Mouse (Mus musculus) forebrain, embryonic 12.5 days (tissue): ENCODE measurements at regions not wholly inside any gene's neighbourhood (a gene's known extent, or its start where the extent isn't known, plus 50 kb on each side); places are given as distances from the start of the nearest gene placed in this dataset.
A peak's percentile ranks its signal among the peaks of the same experiment; 100 is the strongest.

Source experiments
- ATAC-seq: fragments of 200-750 bp; cut with Nextera tagmentation; 2 replicates; pipeline ENCODE4 v1.8.0; 2017; ENCODE audit warnings: moderate TSS enrichment; ENCODE audit not compliant: low FRiP score
- H3K27ac ChIP-seq: fragments of 300-500 bp; sonication (generic); 2 replicates; pipeline ENCODE4 v1.5.1; 2016; ENCODE audit warnings: mild to moderate bottlenecking
- H3K27me3 ChIP-seq: fragments of 300-500 bp; sonication (generic); 2 replicates; pipeline ENCODE4 v1.6.1; 2016; ENCODE audit warnings: mild to moderate bottlenecking
- H3K36me3 ChIP-seq: fragments of 300-500 bp; sonication (generic); replicated peaks from 2 replicates; pipeline ENCODE4 v1.6.1; 2016; ENCODE audit warnings: mild to moderate bottlenecking
- H3K4me1 ChIP-seq: fragments of 300-500 bp; sonication (generic); 2 replicates; pipeline ENCODE4 v1.6.1; 2016
- H3K4me2 ChIP-seq: fragments of 300-500 bp; sonication (generic); 2 replicates; pipeline ENCODE4 v1.6.1; 2016; ENCODE audit warnings: mild to moderate bottlenecking, moderate library complexity
- H3K4me3 ChIP-seq: fragments of 300-500 bp; sonication (generic); replicated peaks from 2 replicates; pipeline ENCODE4 v1.5.1; 2016; ENCODE audit warnings: mild to moderate bottlenecking
- H3K9ac ChIP-seq: fragments of 300-500 bp; sonication (generic); 2 replicates; pipeline ENCODE4 v1.6.1; 2016; ENCODE audit warnings: mild to moderate bottlenecking
- H3K9me3 ChIP-seq: fragments of 300-500 bp; sonication (generic); 2 replicates; pipeline ENCODE4 v1.6.1; 2016
- WGBS: fragments of 180-500 bp; shearing (Covaris S2); methylation state at CpG from one replicate; pipeline ENCODE4 v1.1.7; 2016; 5-methylcytosine and 5-hydroxymethylcytosine counted together

DNA sequence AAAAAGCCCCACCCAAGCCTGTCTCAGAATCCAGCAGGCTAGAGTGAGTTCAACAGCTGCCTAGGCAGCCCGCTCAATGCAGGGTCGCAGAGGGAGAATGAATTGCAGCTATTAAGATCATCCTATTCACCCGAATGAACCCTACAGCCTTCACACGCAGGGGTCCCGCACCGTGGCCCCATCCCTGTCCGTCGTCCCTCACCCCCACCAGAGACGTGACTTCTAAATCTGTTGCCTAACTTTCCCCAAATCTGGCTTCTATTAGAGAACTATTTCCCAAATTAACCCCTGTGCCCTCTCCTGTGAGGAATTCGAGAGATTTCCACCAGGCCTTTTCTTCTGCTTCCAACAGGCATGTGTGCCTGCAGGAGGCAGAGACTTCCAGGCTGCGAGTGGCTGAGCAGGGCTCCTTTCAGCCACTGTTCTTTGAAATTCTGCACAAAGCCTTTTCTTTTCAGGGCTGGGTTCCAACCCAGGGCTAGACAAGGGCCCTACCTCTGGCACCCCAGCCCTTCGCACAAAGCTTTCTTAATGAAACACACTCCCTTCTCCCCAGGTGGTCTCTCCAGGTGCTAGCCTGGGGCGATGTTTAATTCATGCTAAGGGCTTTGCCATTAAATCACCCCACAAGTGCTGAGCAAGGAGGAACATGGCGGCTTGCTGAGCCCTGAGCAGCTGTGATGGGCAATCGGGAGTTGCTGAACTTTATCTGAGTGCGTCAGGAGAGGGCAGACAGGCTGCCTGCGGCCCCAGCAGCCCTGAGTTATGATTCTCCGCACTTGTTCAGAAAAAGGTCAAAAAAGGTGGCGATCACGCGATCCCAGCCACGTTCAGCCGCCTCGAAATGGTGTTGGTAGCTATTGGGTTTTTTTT lies 134.7 kb upstream of the Rybp start:
- Histone ChIP-seq H3K4me2 (peak overlapping the region; percentile 32), H3K4me3 (no peak overlapping the region), H3K4me1 (peaks cover 22% of the 10 kb centered on the region), H3K9ac (no peak overlapping the region), H3K9me3 (no peaks in the 10 kb centered on the region), H3K27ac (no peak overlapping the region), H3K36me3 (no peaks in the 10 kb centered on the region), H3K27me3 (peaks cover 80% of the 10 kb centered on the region)
- WGBS, result 3% methylated on average over 24 of the region's 24 CpGs
- peak; percentile 55; the same call in 1 of the 2 replicates for ATAC-seq

DNA sequence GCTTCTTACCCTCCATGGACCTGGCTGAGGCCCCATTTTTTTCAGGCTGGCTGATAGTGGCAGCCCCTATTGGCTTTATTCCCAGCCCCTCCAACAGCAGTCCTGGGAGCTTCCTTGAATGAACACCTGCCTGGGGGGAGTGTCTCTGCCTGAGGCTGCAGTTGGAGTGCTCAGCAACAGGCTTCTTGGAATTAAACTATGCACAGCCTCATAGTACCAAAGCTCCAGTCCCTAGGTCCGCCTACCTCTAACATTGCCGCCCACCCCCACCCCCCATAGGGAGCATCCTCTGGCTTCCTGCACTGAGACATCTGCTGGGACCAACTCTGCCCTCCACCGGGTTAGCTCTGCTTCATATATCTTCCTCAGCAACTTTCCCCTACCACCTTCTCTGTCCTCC lies 133.3 kb upstream of the Rybp start:
- H3K9me3 ChIP-seq, result no peaks in the 10 kb centered on the region
- H3K9ac ChIP-seq, result no peak overlapping the region
- no peak overlapping the region for H3K4me2 ChIP-seq
- no peaks in the 10 kb centered on the region for H3K36me3 ChIP-seq
- no peak for ATAC-seq
- peaks cover 84% of the 10 kb centered on the region for H3K27me3 ChIP-seq
- no peak overlapping the region for H3K27ac ChIP-seq
- no peak overlapping the region for H3K4me3 ChIP-seq
- H3K4me1 ChIP-seq, result peaks cover 22% of the 10 kb centered on the region
- 38% methylated on average over 3 of the region's 3 CpGs for WGBS

DNA sequence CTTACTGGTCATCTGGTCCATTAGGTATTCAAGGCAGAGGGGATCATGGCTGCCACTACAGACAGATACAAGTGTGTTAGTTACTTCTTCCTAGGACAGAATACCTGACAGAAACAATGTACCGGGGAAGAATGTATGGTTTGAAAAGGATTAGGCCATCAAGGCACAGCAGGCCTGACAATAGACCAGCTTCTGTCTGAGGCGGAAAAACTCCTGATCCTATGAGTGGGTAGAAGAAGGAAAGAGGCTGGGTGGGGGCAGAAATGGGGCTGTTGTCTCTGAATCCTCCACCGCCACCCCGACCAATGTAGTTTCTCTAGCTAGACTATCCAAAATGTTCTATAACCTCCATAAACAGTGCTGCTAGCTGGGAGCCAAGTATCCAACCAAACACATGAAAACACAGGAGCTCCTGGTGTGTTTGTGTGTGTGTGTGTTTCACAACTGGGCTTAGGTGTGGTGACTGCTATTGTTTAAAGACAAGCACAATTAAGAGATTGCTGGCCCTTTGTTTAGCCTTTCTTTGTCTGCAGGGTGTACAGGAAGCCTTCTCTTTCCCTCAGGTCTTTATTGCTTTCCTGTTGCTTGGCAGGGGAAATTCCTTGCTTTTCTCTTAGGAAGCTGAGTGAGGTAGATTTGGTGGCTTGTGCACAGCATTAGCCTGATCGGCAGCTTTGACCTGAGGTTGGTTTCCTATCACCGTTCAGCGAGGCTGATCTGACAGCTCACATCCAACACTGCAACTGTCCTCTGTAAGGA lies 132.7 kb upstream of the Rybp start:
- ATAC-seq, result no peak
- H3K9ac ChIP-seq, result no peak overlapping the region
- no peak overlapping the region for H3K27ac ChIP-seq
- no peaks in the 10 kb centered on the region for H3K36me3 ChIP-seq
- WGBS, result 33% methylated on average over 7 of the region's 7 CpGs
- peaks cover 86% of the 10 kb centered on the region for H3K27me3 ChIP-seq
- no peak overlapping the region for H3K4me2 ChIP-seq
- H3K9me3 ChIP-seq, result no peaks in the 10 kb centered on the region
- H3K4me3 ChIP-seq, result no peak overlapping the region
- H3K4me1 ChIP-seq, result peaks cover 22% of the 10 kb centered on the region

DNA sequence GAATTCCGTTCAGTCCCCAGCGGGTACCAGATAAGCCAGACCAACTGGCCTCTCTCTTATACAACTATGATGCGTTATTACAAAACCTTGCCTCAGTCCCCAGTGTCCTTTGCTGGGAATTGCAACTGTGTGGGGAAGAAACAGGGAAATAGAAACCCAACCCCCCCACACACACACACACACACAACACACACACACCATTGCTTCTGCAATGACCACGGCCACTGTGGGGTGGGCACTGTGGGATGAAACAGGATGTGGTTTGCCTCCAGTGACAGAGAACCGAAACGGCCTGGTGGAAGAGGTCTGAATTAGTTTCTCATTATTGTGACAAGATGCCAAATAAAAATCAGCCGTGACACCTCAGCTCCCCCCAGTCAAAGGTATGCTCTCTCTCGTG lies 128.8 kb upstream of the Rybp start:
- Histone ChIP-seq H3K9me3 (no peaks in the 10 kb centered on the region), H3K4me2 (no peak overlapping the region), H3K27me3 (peaks cover 70% of the 10 kb centered on the region), H3K9ac (no peak overlapping the region), H3K27ac (no peak overlapping the region), H3K4me3 (no peak overlapping the region), H3K4me1 (peaks cover 6% of the 10 kb centered on the region; the same call in 1 of the 2 replicates), H3K36me3 (no peaks in the 10 kb centered on the region)
- no peak for ATAC-seq
- WGBS, result 87% methylated on average over 8 of the region's 8 CpGs

DNA sequence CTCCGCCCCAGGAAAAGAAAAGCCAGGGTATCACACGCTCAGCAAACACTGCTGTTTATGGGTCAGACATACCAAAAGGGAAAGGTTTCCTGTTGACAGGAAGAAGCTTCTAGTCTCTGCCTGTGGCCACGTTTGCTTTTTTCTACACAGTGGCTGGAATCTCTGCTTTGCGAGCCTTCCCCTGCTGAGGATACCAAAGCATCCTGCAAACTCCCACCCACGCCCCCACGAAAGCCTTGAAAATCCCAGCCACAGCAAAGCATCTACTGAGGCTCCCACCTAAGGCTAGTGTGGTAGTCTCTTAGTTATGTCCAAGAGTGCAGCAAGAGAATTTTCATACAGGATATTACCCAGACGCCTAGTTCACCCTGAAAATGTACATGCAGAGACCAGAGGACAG lies 128.2 kb upstream of the Rybp start:
- Histone ChIP-seq H3K4me2 (no peak overlapping the region), H3K27me3 (peaks cover 64% of the 10 kb centered on the region)
- 72% methylated on average over 7 of the region's 7 CpGs for WGBS

DNA sequence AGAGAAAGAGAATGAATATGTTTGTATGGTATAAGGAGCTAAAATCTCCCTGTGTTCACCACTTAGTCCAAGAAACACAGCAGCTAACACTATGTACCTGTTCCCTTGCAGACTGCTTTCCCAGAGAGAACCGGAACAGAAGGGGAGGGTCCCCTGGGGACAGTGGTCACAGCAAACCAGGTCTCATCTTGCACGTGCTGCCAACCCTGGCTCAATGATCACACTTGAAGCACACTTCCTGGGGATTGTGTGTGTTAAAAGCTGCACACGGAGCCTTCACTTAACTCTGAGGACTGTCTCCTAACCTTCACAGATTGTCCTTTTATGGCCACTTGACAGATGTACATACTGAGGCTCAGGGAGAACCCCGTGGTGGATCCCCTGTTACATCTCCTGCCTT lies 127.6 kb upstream of the Rybp start:
- Histone ChIP-seq H3K4me1 (no peaks in the 10 kb centered on the region; the same call in 1 of the 2 replicates), H3K4me2 (no peak overlapping the region), H3K4me3 (no peak overlapping the region), H3K27me3 (peaks cover 57% of the 10 kb centered on the region), H3K9ac (no peak overlapping the region), H3K27ac (no peak overlapping the region), H3K36me3 (no peaks in the 10 kb centered on the region), H3K9me3 (no peaks in the 10 kb centered on the region)
- ATAC-seq, result no peak
- WGBS, result 73% methylated on average over 4 of the region's 4 CpGs

More for the DNA sequence above, 128.2 kb upstream of the Rybp start:
- no peaks in the 10 kb centered on the region for H3K9me3 ChIP-seq
- H3K27ac ChIP-seq, result no peak overlapping the region
- H3K36me3 ChIP-seq, result no peaks in the 10 kb centered on the region
- ATAC-seq, result no peak
- H3K9ac ChIP-seq, result no peak overlapping the region
- H3K4me1 ChIP-seq, result peaks cover under 1% of the 10 kb centered on the region; the same call in 1 of the 2 replicates
- H3K4me3 ChIP-seq, result no peak overlapping the region

DNA sequence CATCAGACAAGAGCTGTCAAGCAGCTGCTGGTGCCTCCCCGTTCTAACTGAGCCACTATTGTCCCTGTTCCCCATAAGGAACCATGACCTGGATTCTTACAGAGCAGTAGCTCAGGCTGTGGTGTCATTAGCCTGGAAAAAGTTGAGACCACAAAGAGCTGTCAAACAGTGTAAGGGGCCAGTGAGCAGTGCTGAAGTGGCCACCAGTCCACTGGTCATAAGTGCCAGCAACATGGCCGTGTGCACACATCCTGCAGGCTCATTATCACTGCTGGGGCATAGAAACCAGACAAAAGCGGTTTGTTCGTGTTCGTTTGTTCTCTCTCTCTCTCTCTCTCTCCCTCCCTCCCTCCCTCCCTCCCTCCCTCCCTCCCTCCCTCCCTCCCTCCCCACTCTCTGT lies 125.2 kb upstream of the Rybp start:
- no peaks in the 10 kb centered on the region for H3K36me3 ChIP-seq
- H3K4me3 ChIP-seq, result no peak overlapping the region
- ATAC-seq, result no peak
- H3K9me3 ChIP-seq, result no peaks in the 10 kb centered on the region
- no peak overlapping the region for H3K27ac ChIP-seq
- 22% methylated on average over 5 of the region's 5 CpGs for WGBS
- H3K4me1 ChIP-seq, result no peaks in the 10 kb centered on the region; the same call in 1 of the 2 replicates
- H3K27me3 ChIP-seq, result peaks cover 40% of the 10 kb centered on the region
- H3K4me2 ChIP-seq, result no peak overlapping the region
- H3K9ac ChIP-seq, result no peak overlapping the region

DNA sequence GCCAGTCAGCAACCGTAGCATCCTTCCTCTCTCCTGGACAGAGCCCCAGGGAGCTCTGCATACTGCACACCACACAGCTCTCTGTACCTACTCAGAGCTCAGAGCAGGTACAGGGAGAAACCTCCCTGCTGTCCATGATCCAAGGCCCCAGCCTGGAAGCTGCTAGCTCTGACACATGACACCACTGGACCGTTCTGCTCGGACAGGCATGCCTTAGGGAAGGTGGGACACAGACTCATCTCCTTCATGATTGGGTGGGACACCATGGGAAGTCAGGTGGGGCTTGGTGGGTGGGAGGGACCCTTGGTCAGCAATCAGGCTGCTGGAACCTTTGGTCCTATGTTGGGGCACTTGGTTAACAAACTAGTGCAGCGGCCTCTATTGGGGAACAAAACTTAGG lies 124.7 kb upstream of the Rybp start:
- Histone ChIP-seq H3K27me3 (peaks cover 35% of the 10 kb centered on the region), H3K9ac (no peak overlapping the region)
- 83% methylated on average over 4 of the region's 4 CpGs for WGBS

DNA sequence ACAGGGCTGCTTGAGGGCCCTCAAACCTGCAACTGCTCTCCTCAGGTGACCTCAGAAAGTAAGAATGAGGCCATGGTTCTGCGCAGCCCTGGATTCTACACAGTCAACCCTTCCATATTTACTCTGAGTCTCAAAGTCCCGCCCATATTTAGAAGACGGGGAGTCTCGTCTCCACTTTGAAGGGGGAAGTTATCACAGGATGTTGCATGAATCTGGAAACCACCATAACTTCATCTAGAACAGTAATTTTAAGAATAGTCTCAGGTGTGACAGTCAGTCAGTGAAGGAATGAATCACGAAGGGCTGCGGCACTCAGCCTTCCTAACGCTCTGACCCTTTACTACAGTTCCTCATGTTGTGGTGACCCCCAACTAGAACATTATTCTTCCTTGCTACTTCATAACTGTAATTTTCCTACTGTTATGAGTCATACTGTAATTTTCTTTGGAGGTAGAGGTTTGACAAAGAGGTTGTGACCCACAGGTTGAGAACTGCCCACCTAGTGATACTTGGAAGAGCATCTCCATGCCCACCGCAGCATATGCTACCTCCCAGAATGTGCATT lies 122.9 kb upstream of the Rybp start:
- H3K36me3 ChIP-seq, result no peaks in the 10 kb centered on the region
- no peak overlapping the region for H3K4me3 ChIP-seq
- no peak overlapping the region for H3K27ac ChIP-seq
- no peaks in the 10 kb centered on the region; the same call in 1 of the 2 replicates for H3K4me1 ChIP-seq
- no peak overlapping the region for H3K9ac ChIP-seq
- no peak for ATAC-seq
- WGBS, result 95% methylated on average over 8 of the region's 8 CpGs
- H3K4me2 ChIP-seq, result no peak overlapping the region
- no peaks in the 10 kb centered on the region for H3K9me3 ChIP-seq
- H3K27me3 ChIP-seq, result peaks cover 17% of the 10 kb centered on the region

More for the DNA sequence above, 124.7 kb upstream of the Rybp start:
- Histone ChIP-seq H3K27ac (no peak overlapping the region), H3K9me3 (no peaks in the 10 kb centered on the region), H3K4me3 (no peak overlapping the region), H3K4me1 (no peaks in the 10 kb centered on the region; the same call in 1 of the 2 replicates), H3K4me2 (no peak overlapping the region), H3K36me3 (no peaks in the 10 kb centered on the region)
- ATAC-seq, result no peak

DNA sequence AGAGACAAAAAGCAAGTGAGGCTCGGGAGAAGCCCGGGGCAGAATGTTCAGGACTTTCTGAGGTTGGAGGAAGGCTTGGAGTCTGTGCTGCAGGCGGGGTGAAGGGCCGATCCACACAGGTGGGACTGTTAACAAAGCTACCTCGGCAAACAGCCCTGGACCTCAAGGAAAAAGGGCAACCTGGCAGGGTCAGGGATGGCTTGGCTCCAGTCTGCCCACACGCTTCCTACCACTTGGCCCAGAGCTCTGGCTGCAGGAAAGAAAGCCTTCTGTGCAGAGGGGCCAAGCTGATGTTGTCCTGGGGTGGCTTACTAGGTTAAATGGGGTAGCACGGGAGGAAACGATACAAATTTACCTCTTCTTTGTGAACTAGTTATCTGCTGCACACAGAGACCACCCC lies 121.5 kb upstream of the Rybp start:
- Histone ChIP-seq H3K36me3 (no peaks in the 10 kb centered on the region), H3K27me3 (peaks cover 9% of the 10 kb centered on the region; the same call in 1 of the 2 replicates), H3K9me3 (no peaks in the 10 kb centered on the region), H3K27ac (no peak overlapping the region), H3K4me1 (no peaks in the 10 kb centered on the region; the same call in 1 of the 2 replicates), H3K9ac (no peak overlapping the region), H3K4me3 (no peak overlapping the region), H3K4me2 (no peak overlapping the region)
- ATAC-seq, result no peak
- 85% methylated on average over 8 of the region's 8 CpGs for WGBS

DNA sequence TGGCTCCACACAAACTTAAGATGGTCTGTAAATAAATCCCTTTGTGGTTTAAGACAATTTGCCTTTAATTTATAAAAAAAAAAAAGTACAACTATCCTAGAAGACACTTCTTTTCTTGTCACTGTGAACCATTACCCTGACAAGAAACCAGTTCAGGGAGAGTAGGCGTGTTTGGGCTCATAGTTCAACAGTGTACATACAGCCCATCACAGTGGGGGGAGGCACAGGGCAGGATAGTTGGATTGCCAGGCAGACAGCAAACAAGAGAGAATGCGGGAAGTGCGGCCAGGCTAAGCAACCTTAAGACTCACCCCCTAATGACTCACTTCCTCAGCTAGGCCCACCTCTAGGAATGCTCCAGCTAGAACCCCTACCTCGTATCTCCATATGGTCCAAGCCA lies 119.2 kb upstream of the Rybp start:
- Histone ChIP-seq H3K27ac (no peak overlapping the region), H3K9ac (no peak overlapping the region), H3K4me2 (no peak overlapping the region), H3K36me3 (no peaks in the 10 kb centered on the region), H3K4me1 (no peaks in the 10 kb centered on the region), H3K9me3 (no peaks in the 10 kb centered on the region), H3K4me3 (no peak overlapping the region), H3K27me3 (0 out of 2 replicates have a peak, but pooled peaks cover 3% of the 10 kb centered on the region)
- no peak for ATAC-seq
- 91% methylated on average over 4 of the region's 4 CpGs for WGBS

DNA sequence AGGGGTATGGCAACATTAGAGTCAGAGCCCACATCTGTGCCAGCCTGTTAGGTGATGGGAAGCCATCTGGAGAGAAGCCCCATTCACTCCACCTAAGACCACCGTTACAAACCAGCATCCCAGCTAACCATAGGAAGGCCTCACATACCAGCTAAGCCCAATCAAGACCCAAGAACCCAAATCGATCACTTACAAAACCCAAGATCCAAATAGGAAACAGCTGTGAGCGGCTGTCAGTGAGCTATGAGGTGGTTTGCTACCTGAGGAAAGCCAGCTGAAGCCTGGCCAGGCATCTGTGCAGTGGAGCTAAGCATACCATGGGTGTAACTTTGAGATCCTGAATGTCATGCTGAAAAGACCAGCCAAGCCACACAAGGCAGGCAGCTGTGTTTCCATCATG lies 116.9 kb upstream of the Rybp start:
- no peak overlapping the region for H3K27ac ChIP-seq
- WGBS, result 84% methylated on average over 3 of the region's 3 CpGs
- H3K27me3 ChIP-seq, result peaks cover 3% of the 10 kb centered on the region; the same call in 1 of the 2 replicates
- H3K9ac ChIP-seq, result no peak overlapping the region
- no peak overlapping the region for H3K4me3 ChIP-seq
- H3K36me3 ChIP-seq, result no peaks in the 10 kb centered on the region
- H3K4me2 ChIP-seq, result no peak overlapping the region
- H3K4me1 ChIP-seq, result no peaks in the 10 kb centered on the region
- no peaks in the 10 kb centered on the region for H3K9me3 ChIP-seq
- ATAC-seq, result no peak
